Mouse (Mus musculus) stomach, postnatal 0 days (tissue): ENCODE measurements at regions not wholly inside any gene's neighbourhood (a gene's known extent, or its start where the extent isn't known, plus 50 kb on each side); places are given as distances from the start of the nearest gene placed in this dataset.
A peak's percentile ranks its signal among the peaks of the same experiment; 100 is the strongest.
"Not testable (repeated sequence)": the region's sequence is repeated elsewhere in the genome, so short reads cannot be mapped to it uniquely, and the experiment has no call there.

Experiments used
- ATAC-seq: fragments of 200-750 bp; cut with Nextera tagmentation; 2 replicates; pipeline ENCODE4 v1.8.0; 2017; ENCODE audit not compliant: low FRiP score, low TSS enrichment
- DNase-seq: peaks from one replicate; pipeline ENCODE4 v3.0.0-alpha.2; 2016; ENCODE audit warnings: low spot score
- H3K27ac ChIP-seq: fragments of 300-500 bp; sonication (generic); replicated peaks from 2 replicates; pipeline ENCODE4 v1.5.1; 2014; ENCODE audit warnings: mild to moderate bottlenecking, control low read depth
- H3K27me3 ChIP-seq: fragments of 300-500 bp; sonication (generic); 2 replicates; pipeline ENCODE4 v1.6.1; 2014; ENCODE audit warnings: low read length; ENCODE audit not compliant: control insufficient read depth, insufficient read depth
- H3K36me3 ChIP-seq: fragments of 300-500 bp; sonication (generic); 2 replicates; pipeline ENCODE4 v1.6.1; 2014; ENCODE audit warnings: low read length, mixed read lengths; ENCODE audit not compliant: control insufficient read depth, insufficient read depth
- H3K4me1 ChIP-seq: fragments of 300-500 bp; sonication (generic); replicated peaks from 2 replicates; pipeline ENCODE4 v1.6.1; 2014; ENCODE audit warnings: antibody characterized with exemption; ENCODE audit not compliant: control insufficient read depth, insufficient read depth
- H3K4me2 ChIP-seq: fragments of 300-500 bp; sonication (generic); replicated peaks from 2 replicates; pipeline ENCODE4 v1.6.1; 2014; ENCODE audit warnings: low read depth, mild to moderate bottlenecking, control low read depth, moderate library complexity
- H3K4me3 ChIP-seq: fragments of 300-500 bp; sonication (generic); 2 replicates; pipeline ENCODE4 v1.5.1; 2014; ENCODE audit warnings: low read depth, low read length, control low read depth
- H3K9ac ChIP-seq: fragments of 300-500 bp; sonication (generic); 2 replicates; pipeline ENCODE4 v1.6.1; 2014; ENCODE audit warnings: mild to moderate bottlenecking, low read length, control low read depth, mixed read lengths
- H3K9me3 ChIP-seq: fragments of 300-500 bp; sonication (generic); 2 replicates; pipeline ENCODE4 v1.6.1; 2016; ENCODE audit warnings: low read length; ENCODE audit not compliant: control insufficient read depth
- CTCF ChIP-seq: IDR thresholded peaks from 2 replicates; pipeline ENCODE4 v1.5.1; 2016; ENCODE audit warnings: antibody characterized with exemption, low read depth, mild to moderate bottlenecking, moderate library complexity
- EP300 ChIP-seq: optimal IDR thresholded peaks from 2 replicates; pipeline ENCODE3; 2016; ENCODE audit warnings: antibody characterized with exemption
- WGBS: fragments of 180-500 bp; shearing (Covaris S2); extraction: QIAGEN DNeasy Blood & Tissue Kit; methylation state at CpG from one replicate; pipeline ENCODE4 v1.1.7; 2014; 5-methylcytosine and 5-hydroxymethylcytosine counted together

- DNase-seq (no peak), ATAC-seq (no peak)
- Histone ChIP-seq H3K36me3 (no peaks in the 10 kb centered on the region), H3K4me1 (no peaks in the 10 kb centered on the region), H3K4me3 (no peak overlapping the region), H3K27ac (no peak overlapping the region), H3K4me2 (no peak overlapping the region), H3K27me3 (no peaks in the 10 kb centered on the region), H3K9ac (no peak overlapping the region), H3K9me3 (no peaks in the 10 kb centered on the region)
- TF ChIP-seq CTCF (no peak), EP300 (no peak)
- 67% methylated on average over 7 of the region's 7 CpGs for WGBS
These were observed 271.3 kb upstream of the Dcbld2 start for GRCm38 (mm10) chr16:58136979-58137378.

- Histone ChIP-seq H3K27me3 (no peaks in the 10 kb centered on the region), H3K27ac (no peak overlapping the region)
- WGBS = 40% methylated on average over 4 of the region's 4 CpGs
These were observed 270.4 kb upstream of the Dcbld2 start for GRCm38 (mm10) chr16:58137728-58138279.

GRCm38 (mm10) chr16:58146479-58146878 lies 261.8 kb upstream of the Dcbld2 start:
- Histone ChIP-seq H3K4me3 (no peak overlapping the region), H3K9ac (no peak overlapping the region), H3K36me3 (no peaks in the 10 kb centered on the region), H3K9me3 (no peaks in the 10 kb centered on the region), H3K4me2 (no peak overlapping the region), H3K27me3 (no peaks in the 10 kb centered on the region), H3K4me1 (no peaks in the 10 kb centered on the region), H3K27ac (no peak overlapping the region)
- 26% methylated on average over 6 of the region's 6 CpGs for WGBS
- TF ChIP-seq EP300 = no peak
- TF ChIP-seq CTCF = no peak
- no peak for DNase-seq
- ATAC-seq = no peak; the same call in 1 of the 2 replicates

More at GRCm38 (mm10) chr16:58137728-58138279, 270.4 kb upstream of the Dcbld2 start:
- no peak for TF ChIP-seq CTCF
- no peak for TF ChIP-seq EP300
- H3K4me3 ChIP-seq = no peak overlapping the region
- DNase-seq (no peak), ATAC-seq (no peak)
- H3K9ac ChIP-seq = no peak overlapping the region
- no peaks in the 10 kb centered on the region for H3K36me3 ChIP-seq
- no peaks in the 10 kb centered on the region for H3K4me1 ChIP-seq
- no peaks in the 10 kb centered on the region for H3K9me3 ChIP-seq
- H3K4me2 ChIP-seq = no peak overlapping the region

GRCm38 (mm10) chr16:58155538-58155937 lies 252.7 kb upstream of the Dcbld2 start:
- Histone ChIP-seq H3K4me3 (no peak overlapping the region), H3K4me2 (no peak overlapping the region), H3K27me3 (no peaks in the 10 kb centered on the region), H3K4me1 (no peaks in the 10 kb centered on the region), H3K9me3 (no peaks in the 10 kb centered on the region), H3K27ac (no peak overlapping the region), H3K36me3 (no peaks in the 10 kb centered on the region), H3K9ac (no peak overlapping the region)
- 50% methylated on average over 4 of the region's 4 CpGs for WGBS
- DNase-seq (no peak), ATAC-seq (no peak)
- TF ChIP-seq EP300 = no peak
- no peak; the same call in 1 of the 2 replicates for TF ChIP-seq CTCF

- Histone ChIP-seq H3K36me3 (no peaks in the 10 kb centered on the region), H3K4me1 (no peaks in the 10 kb centered on the region), H3K27ac (no peak overlapping the region), H3K9ac (no peak overlapping the region), H3K4me2 (no peak overlapping the region), H3K27me3 (no peaks in the 10 kb centered on the region), H3K9me3 (no peaks in the 10 kb centered on the region), H3K4me3 (no peak overlapping the region)
- DNase-seq (no peak), ATAC-seq (0 out of 2 replicates have a peak, but pooled peaks have one; percentile 21)
- 40% methylated on average over 5 of the region's 5 CpGs for WGBS
- TF ChIP-seq EP300 = no peak
- no peak for TF ChIP-seq CTCF
These were observed 229.4 kb upstream of the Dcbld2 start for GRCm38 (mm10) chr16:58178744-58179401.

GRCm38 (mm10) chr16:58179981-58180380 lies 228.3 kb upstream of the Dcbld2 start:
- not testable (repeated sequence) for H3K27ac ChIP-seq, DNase-seq, H3K27me3 ChIP-seq, H3K4me2 ChIP-seq, H3K36me3 ChIP-seq, H3K9ac ChIP-seq, ATAC-seq, H3K4me1 ChIP-seq, H3K4me3 ChIP-seq, H3K9me3 ChIP-seq
